Mouse (Mus musculus) stomach, postnatal 0 days (tissue): Measurements from ENCODE around the gene Slc18b1. TPM values are rescaled to one million over a fixed set of nuclear protein-coding genes. Genes with fewer than 3 reads are reported as not detected.

Experiments used
- ATAC-seq: fragments of 200-750 bp; cut with Nextera tagmentation; 2 replicates; pipeline ENCODE4 v1.8.0; 2017; ENCODE audit not compliant: low FRiP score, low TSS enrichment
- DNase-seq: peaks from one replicate; pipeline ENCODE4 v3.0.0-alpha.2; 2016; ENCODE audit warnings: low spot score
- H3K27ac ChIP-seq: fragments of 300-500 bp; sonication (generic); replicated peaks from 2 replicates; pipeline ENCODE4 v1.5.1; 2014; ENCODE audit warnings: mild to moderate bottlenecking, control low read depth
- H3K27me3 ChIP-seq: fragments of 300-500 bp; sonication (generic); 2 replicates; pipeline ENCODE4 v1.6.1; 2014; ENCODE audit warnings: low read length; ENCODE audit not compliant: control insufficient read depth, insufficient read depth
- H3K36me3 ChIP-seq: fragments of 300-500 bp; sonication (generic); 2 replicates; pipeline ENCODE4 v1.6.1; 2014; ENCODE audit warnings: low read length, mixed read lengths; ENCODE audit not compliant: control insufficient read depth, insufficient read depth
- H3K4me1 ChIP-seq: fragments of 300-500 bp; sonication (generic); replicated peaks from 2 replicates; pipeline ENCODE4 v1.6.1; 2014; ENCODE audit warnings: antibody characterized with exemption; ENCODE audit not compliant: control insufficient read depth, insufficient read depth
- H3K4me2 ChIP-seq: fragments of 300-500 bp; sonication (generic); replicated peaks from 2 replicates; pipeline ENCODE4 v1.6.1; 2014; ENCODE audit warnings: low read depth, mild to moderate bottlenecking, control low read depth, moderate library complexity
- H3K4me3 ChIP-seq: fragments of 300-500 bp; sonication (generic); 2 replicates; pipeline ENCODE4 v1.5.1; 2014; ENCODE audit warnings: low read depth, low read length, control low read depth
- H3K9ac ChIP-seq: fragments of 300-500 bp; sonication (generic); 2 replicates; pipeline ENCODE4 v1.6.1; 2014; ENCODE audit warnings: mild to moderate bottlenecking, low read length, control low read depth, mixed read lengths
- H3K9me3 ChIP-seq: fragments of 300-500 bp; sonication (generic); 2 replicates; pipeline ENCODE4 v1.6.1; 2016; ENCODE audit warnings: low read length; ENCODE audit not compliant: control insufficient read depth
- CTCF ChIP-seq: IDR thresholded peaks from 2 replicates; pipeline ENCODE4 v1.5.1; 2016; ENCODE audit warnings: antibody characterized with exemption, low read depth, mild to moderate bottlenecking, moderate library complexity
- EP300 ChIP-seq: optimal IDR thresholded peaks from 2 replicates; pipeline ENCODE3; 2016; ENCODE audit warnings: antibody characterized with exemption
- WGBS: fragments of 180-500 bp; shearing (Covaris S2); extraction: QIAGEN DNeasy Blood & Tissue Kit; methylation state at CpG from one replicate; pipeline ENCODE4 v1.1.7; 2014; 5-methylcytosine and 5-hydroxymethylcytosine counted together
- polyA plus RNA-seq: library from polyadenylated mRNA; unstranded; fragments of >200 nt; fragmentation: Nextera tagmentation; extraction: Ambion mirVana; gene quantifications from 2 replicates; pipeline ENCODE4 v1.2.1, GENCODE M21; 2015

Slc18b1 gene
- 9.2 and 9.4 TPM in 2 replicates for polyA plus RNA-seq

DNA sequence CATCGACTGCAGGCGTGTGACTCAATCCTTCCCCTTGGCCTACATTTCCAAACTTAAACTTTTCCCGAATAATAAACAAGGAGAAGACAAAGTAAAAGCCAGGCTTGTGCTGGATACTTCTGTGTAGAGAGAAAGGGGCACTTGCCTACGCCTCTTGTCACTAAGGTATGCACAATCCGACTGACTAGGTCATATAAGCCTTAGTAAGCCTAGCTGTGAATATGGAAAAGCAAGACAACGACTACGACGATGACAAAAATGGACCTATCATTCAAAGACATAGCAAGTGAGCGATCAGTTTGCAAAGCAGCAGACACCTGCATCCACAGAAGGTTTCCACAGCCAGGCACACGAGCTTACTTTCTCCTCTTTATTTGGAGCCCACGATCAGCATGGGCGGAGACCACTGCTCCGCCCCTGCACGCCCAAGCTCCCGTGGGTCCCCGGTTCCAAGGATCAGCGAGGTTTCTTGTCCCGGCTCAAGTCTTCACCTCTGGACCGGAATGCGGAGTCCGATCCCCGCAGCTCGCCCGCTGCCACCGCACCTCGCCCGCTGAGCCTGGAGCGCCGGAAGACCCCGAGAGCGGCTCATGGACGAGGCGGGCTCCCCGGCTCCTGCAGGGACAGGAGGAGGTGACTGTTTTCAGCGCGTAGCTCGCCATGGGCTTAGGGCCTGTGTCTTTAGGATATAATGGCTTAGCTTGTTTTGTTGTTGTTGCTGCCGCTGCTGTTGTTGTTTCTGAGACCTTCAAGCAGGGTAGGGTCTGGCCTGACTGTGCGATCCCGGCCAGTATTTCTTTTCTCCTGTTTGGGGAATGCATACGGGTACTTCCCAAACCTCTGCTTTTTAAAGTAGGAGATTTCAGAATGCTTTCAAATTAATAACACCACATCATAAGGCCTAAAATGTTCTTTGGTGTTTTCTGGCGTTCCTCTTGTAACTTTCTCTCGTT lies at the start of gene Slc18b1:
TSS of gene Slc18b1 (plus strand) at position 436 of the 953 bp plus-strand sequence.
- no peaks in the 10 kb centered on the region for H3K4me1 ChIP-seq
- WGBS = 3% methylated on average over 43 of the region's 43 CpGs
- H3K4me2 ChIP-seq = peak within 1 kb of the TSS; percentile 68
- H3K36me3 ChIP-seq = no peaks in the 10 kb centered on the region
- peak within 1 kb of the TSS; percentile 82 for H3K27ac ChIP-seq
- no peaks in the 10 kb centered on the region for H3K27me3 ChIP-seq
- TF ChIP-seq CTCF = no peak
- no peak for TF ChIP-seq EP300
- DNase-seq (peak; percentile 61), ATAC-seq (peak; percentile 39; the same call in 1 of the 2 replicates)
- H3K9ac ChIP-seq = peak within 1 kb of the TSS; percentile 82
- no peaks in the 10 kb centered on the region for H3K9me3 ChIP-seq
- peak within 1 kb of the TSS; percentile 59 for H3K4me3 ChIP-seq

- Histone ChIP-seq H3K27ac (no peak overlapping the region), H3K36me3 (no peaks in the 10 kb centered on the region), H3K4me2 (no peak overlapping the region), H3K4me3 (no peak overlapping the region), H3K9me3 (no peaks in the 10 kb centered on the region), H3K4me1 (no peaks in the 10 kb centered on the region), H3K27me3 (no peaks in the 10 kb centered on the region), H3K9ac (no peak overlapping the region)
- 41% methylated on average over 7 of the region's 7 CpGs for WGBS
- TF ChIP-seq CTCF (no peak), EP300 (no peak)
- DNase-seq (no peak), ATAC-seq (no peak)
Measured at GRCm38 (mm10) chr10:23754166-23754565, 42.6 kb upstream of the Slc18b1 start.

GRCm38 (mm10) chr10:23777288-23777945 lies 19.4 kb upstream of the Slc18b1 start:
- 31% methylated on average over 5 of the region's 5 CpGs for WGBS
- Histone ChIP-seq H3K9me3 (no peaks in the 10 kb centered on the region), H3K4me3 (no peak overlapping the region), H3K9ac (no peak overlapping the region), H3K27me3 (no peaks in the 10 kb centered on the region), H3K27ac (no peak overlapping the region), H3K36me3 (no peaks in the 10 kb centered on the region), H3K4me1 (no peaks in the 10 kb centered on the region), H3K4me2 (no peak overlapping the region)
- DNase-seq (no peak), ATAC-seq (no peak)
- TF ChIP-seq EP300 = no peak
- TF ChIP-seq CTCF = peak; percentile 69

- Histone ChIP-seq H3K27me3 (no peaks in the 10 kb centered on the region), H3K27ac (no peak overlapping the region), H3K4me1 (no peaks in the 10 kb centered on the region), H3K9ac (no peak overlapping the region), H3K4me2 (no peak overlapping the region), H3K9me3 (no peaks in the 10 kb centered on the region), H3K4me3 (no peak overlapping the region), H3K36me3 (peaks cover 9% of the 10 kb centered on the region; the same call in 1 of the 2 replicates)
- TF ChIP-seq EP300 (no peak), CTCF (no peak)
- WGBS = 71% methylated on average over 6 of the region's 6 CpGs
- DNase-seq (no peak), ATAC-seq (no peak)
Measured at GRCm38 (mm10) chr10:23780539-23781275, 16.1 kb upstream of the Slc18b1 start.

DNA sequence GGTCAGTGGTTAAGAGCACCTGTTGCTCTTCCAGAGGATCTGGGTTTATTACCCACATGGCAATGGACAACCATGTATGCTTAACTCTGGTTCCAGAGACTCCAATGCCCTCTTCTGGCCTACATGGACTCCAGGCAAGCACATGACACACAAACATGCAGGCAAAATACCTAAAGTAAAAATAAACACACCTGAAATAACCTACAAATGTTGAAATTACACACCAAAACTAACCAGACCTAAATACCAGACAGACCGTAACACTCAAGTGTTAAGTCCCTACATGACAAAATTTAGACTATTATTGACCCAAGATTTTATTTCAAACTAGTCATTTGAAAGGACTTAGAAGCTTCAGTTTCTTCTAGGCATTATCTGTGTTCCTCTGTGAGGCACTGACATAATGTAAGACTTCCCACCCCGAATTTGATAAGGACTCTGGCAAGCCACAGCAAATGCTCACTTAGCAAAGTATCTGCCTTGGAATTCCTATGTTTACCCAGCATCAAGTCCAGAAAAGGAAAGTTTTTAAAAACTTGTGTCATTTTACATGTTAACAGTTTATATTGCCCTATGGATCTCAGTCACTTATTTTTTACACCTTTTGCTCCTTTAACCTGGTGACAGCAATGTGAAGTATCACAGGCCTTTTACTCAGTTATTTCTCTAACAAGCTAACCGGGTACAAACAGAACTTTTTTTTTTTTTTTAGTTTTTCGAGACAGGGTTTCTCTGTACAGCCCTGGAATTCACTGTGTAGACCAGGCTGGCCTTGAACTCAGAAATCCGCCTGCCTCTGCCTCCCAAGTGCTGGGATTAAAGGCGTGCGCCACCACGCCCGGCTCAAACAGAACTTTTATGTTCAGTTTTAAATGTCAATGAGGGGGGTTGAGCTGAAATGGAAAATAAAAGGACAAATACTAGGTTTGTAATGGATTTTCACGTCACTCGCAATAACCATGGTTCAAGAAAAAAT lies 14.7 kb upstream of the Slc18b1 start:
- DNase-seq = no peak
- Histone ChIP-seq H3K4me1 (no peaks in the 10 kb centered on the region), H3K4me3 (no peak overlapping the region), H3K9me3 (no peaks in the 10 kb centered on the region), H3K27ac (no peak overlapping the region), H3K36me3 (peaks cover 9% of the 10 kb centered on the region; the same call in 1 of the 2 replicates), H3K9ac (no peak overlapping the region), H3K4me2 (no peak overlapping the region), H3K27me3 (no peaks in the 10 kb centered on the region)
- 75% methylated on average over 11 of the region's 11 CpGs for WGBS
- no peak for TF ChIP-seq EP300
- no peak for TF ChIP-seq CTCF
- no peak for ATAC-seq
